Mouse (Mus musculus) thymus, adult 2 months (tissue): ENCODE results near the gene Cpm.

ENCODE experiments used
- CTCF ChIP-seq: fragments of 200-500 bp; IDR thresholded peaks from 2 replicates; pipeline ENCODE4 v1.5.1; 2012; ENCODE audit warnings: mild to moderate bottlenecking, control low read depth, low read length, moderate library complexity, borderline replicate concordance; ENCODE audit not compliant: control insufficient read depth, poor library complexity, insufficient read depth; ENCODE audit errors: extremely low read depth
- POLR2A ChIP-seq: fragments of 200-500 bp; IDR thresholded peaks from 2 replicates; pipeline ENCODE4 v1.6.1; 2012; ENCODE audit warnings: mild to moderate bottlenecking, low read length, control low read depth, moderate library complexity; ENCODE audit not compliant: control insufficient read depth, poor library complexity, insufficient read depth; ENCODE audit errors: extremely low read depth

- TF ChIP-seq CTCF (no peak), POLR2A (no peak)
Observed at GRCm38 (mm10) chr10:117641400-117642200, 12.3 kb downstream of the Cpm start.
